Mouse (Mus musculus) heart, embryonic 14.5 days (tissue): ENCODE measurements around the gene Gid8. TPM values are rescaled to one million over a fixed set of nuclear protein-coding genes. Genes with fewer than 3 reads are reported as not detected.

Experiments
- ATAC-seq: fragments of 200-750 bp; cut with Nextera tagmentation; 2 replicates; pipeline ENCODE4 v1.8.0; 2017; ENCODE audit warnings: low read depth, moderate TSS enrichment; ENCODE audit not compliant: insufficient number of reproducible peaks, insufficient read depth, low FRiP score
- H3K27ac ChIP-seq, 2 experiments: fragments of 200-500 bp in 1 of 2; fragments of 300-500 bp in 1 of 2; sonication (generic) in 1 of 2; replicated peaks in 1 of 2; 2 replicates each; pipeline ENCODE4 v1.5.1; 2012 to 2014; ENCODE audit warnings: low read depth in 2 of 2, low read length in 2 of 2, control low read depth in 1 of 2, mild to moderate bottlenecking in 1 of 2, mixed read lengths in 1 of 2; ENCODE audit not compliant: control insufficient read depth in 1 of 2, insufficient read depth in 1 of 2
- H3K27me3 ChIP-seq: fragments of 300-500 bp; sonication (generic); 2 replicates; pipeline ENCODE4 v1.6.1; 2014; ENCODE audit warnings: mild to moderate bottlenecking, low read length, control low read depth; ENCODE audit not compliant: control insufficient read depth, insufficient read depth
- H3K36me3 ChIP-seq: fragments of 300-500 bp; sonication (generic); 2 replicates; pipeline ENCODE4 v1.6.1; 2014; ENCODE audit warnings: mild to moderate bottlenecking, control low read depth, low read length, mixed read lengths; ENCODE audit not compliant: control insufficient read depth, insufficient read depth
- H3K4me1 ChIP-seq, 2 experiments: fragments of 200-500 bp in 1 of 2; fragments of 300-500 bp in 1 of 2; sonication (generic) in 1 of 2; 2 replicates each; pipeline ENCODE4 v1.6.1; 2012 to 2014; ENCODE audit warnings: low read length in 2 of 2, control low read depth in 1 of 2, mixed read lengths in 1 of 2; ENCODE audit not compliant: control insufficient read depth in 2 of 2, insufficient read depth in 2 of 2
- H3K4me2 ChIP-seq: fragments of 300-500 bp; sonication (generic); 2 replicates; pipeline ENCODE4 v1.6.1; 2014; ENCODE audit warnings: mild to moderate bottlenecking, low read length
- H3K4me3 ChIP-seq, 2 experiments: fragments of 200-500 bp in 1 of 2; fragments of 300-500 bp in 1 of 2; sonication (generic) in 1 of 2; 2 replicates each; pipeline ENCODE4 v1.5.1; 2012 to 2014; ENCODE audit warnings: low read length in 2 of 2, mild to moderate bottlenecking in 2 of 2, control low read depth in 1 of 2, low read depth in 1 of 2, moderate library complexity in 1 of 2; ENCODE audit not compliant: control insufficient read depth in 1 of 2, insufficient read depth in 1 of 2
- H3K9ac ChIP-seq: fragments of 300-500 bp; sonication (generic); 2 replicates; pipeline ENCODE4 v1.6.1; 2014; ENCODE audit warnings: mild to moderate bottlenecking, low read length
- H3K9me3 ChIP-seq: fragments of 300-500 bp; sonication (generic); 2 replicates; pipeline ENCODE4 v1.6.1; 2016; ENCODE audit warnings: low read length, control low read depth; ENCODE audit not compliant: control insufficient read depth
- WGBS: fragments of 180-500 bp; shearing (Covaris S2); extraction: QIAGEN DNeasy Blood & Tissue Kit; methylation state at CpG from one replicate; pipeline ENCODE4 v1.1.7; 2014; 5-methylcytosine and 5-hydroxymethylcytosine counted together
- polyA plus RNA-seq: library from polyadenylated mRNA; unstranded; fragments of >200 nt; fragmentation: Nextera tagmentation; extraction: Ambion mirVana; gene quantifications from 2 replicates; pipeline ENCODE4 v1.2.1, GENCODE M21; 2014

Gid8 gene
- polyA plus RNA-seq, 1 experiment from 2014 or later, result 50.5 TPM

DNA sequence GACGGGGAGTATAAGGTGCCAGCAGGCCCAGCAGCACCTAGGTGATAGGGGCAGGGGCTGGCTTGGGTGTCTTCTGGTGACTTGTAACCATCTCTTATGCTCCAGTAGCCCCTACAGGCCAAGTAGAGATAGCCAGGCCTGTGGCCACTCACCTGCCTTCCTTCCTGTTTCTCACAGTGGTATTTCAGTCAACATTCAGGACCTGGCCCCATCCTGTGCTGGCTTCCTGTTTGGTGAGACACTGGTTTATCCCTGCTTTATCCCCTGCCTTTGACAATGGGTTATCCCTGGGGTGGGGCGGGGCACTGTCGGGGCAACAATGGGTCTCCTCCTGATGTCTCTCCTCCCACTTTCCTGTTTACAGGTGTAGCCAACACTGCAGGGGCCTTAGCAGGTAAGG is 30.4 kb downstream of the Gid8 start:
- no peak overlapping the region for H3K27ac ChIP-seq
- no peak for ATAC-seq
- H3K9me3 ChIP-seq, result no peaks in the 10 kb centered on the region
- H3K4me2 ChIP-seq, result no peak overlapping the region
- H3K27me3 ChIP-seq, result no peaks in the 10 kb centered on the region
- no peak overlapping the region for H3K9ac ChIP-seq
- H3K4me3 ChIP-seq, result no peak overlapping the region
- H3K36me3 ChIP-seq, result no peaks in the 10 kb centered on the region
- no peaks in the 10 kb centered on the region for H3K4me1 ChIP-seq
- WGBS, result 16% methylated on average over 3 of the region's 3 CpGs

GRCm38 (mm10) chr2:180741421-180741820 is 31.5 kb downstream of the Gid8 start:
- no peak overlapping the region for H3K27ac ChIP-seq
- no peaks in the 10 kb centered on the region for H3K9me3 ChIP-seq
- no peaks in the 10 kb centered on the region for H3K4me1 ChIP-seq
- 66% methylated on average over 7 of the region's 7 CpGs for WGBS
- H3K4me2 ChIP-seq, result no peak overlapping the region
- H3K27me3 ChIP-seq, result no peaks in the 10 kb centered on the region
- no peak overlapping the region for H3K4me3 ChIP-seq
- H3K36me3 ChIP-seq, result no peaks in the 10 kb centered on the region
- H3K9ac ChIP-seq, result no peak overlapping the region
- no peak for ATAC-seq

- no peak for ATAC-seq
- Histone ChIP-seq H3K27ac (no peak overlapping the region), H3K36me3 (no peaks in the 10 kb centered on the region), H3K4me3 (no peak overlapping the region), H3K4me1 (no peaks in the 10 kb centered on the region), H3K9me3 (no peaks in the 10 kb centered on the region), H3K9ac (no peak overlapping the region), H3K4me2 (no peak overlapping the region), H3K27me3 (no peaks in the 10 kb centered on the region)
- WGBS, result 82% methylated on average over 6 of the region's 6 CpGs
Observed at GRCm38 (mm10) chr2:180742820-180743219, 32.9 kb downstream of the Gid8 start.

- H3K4me3 ChIP-seq, result no peak overlapping the region
- WGBS, result 85% methylated on average over 2 of the region's 2 CpGs
- H3K27me3 ChIP-seq, result no peaks in the 10 kb centered on the region
- H3K4me1 ChIP-seq, result no peaks in the 10 kb centered on the region
- H3K9ac ChIP-seq, result no peak overlapping the region
- no peaks in the 10 kb centered on the region for H3K9me3 ChIP-seq
- H3K27ac ChIP-seq, result no peak overlapping the region
- no peak overlapping the region for H3K4me2 ChIP-seq
- H3K36me3 ChIP-seq, result no peaks in the 10 kb centered on the region
- ATAC-seq, result no peak
Observed at GRCm38 (mm10) chr2:180743321-180743720, 33.4 kb downstream of the Gid8 start.

DNA sequence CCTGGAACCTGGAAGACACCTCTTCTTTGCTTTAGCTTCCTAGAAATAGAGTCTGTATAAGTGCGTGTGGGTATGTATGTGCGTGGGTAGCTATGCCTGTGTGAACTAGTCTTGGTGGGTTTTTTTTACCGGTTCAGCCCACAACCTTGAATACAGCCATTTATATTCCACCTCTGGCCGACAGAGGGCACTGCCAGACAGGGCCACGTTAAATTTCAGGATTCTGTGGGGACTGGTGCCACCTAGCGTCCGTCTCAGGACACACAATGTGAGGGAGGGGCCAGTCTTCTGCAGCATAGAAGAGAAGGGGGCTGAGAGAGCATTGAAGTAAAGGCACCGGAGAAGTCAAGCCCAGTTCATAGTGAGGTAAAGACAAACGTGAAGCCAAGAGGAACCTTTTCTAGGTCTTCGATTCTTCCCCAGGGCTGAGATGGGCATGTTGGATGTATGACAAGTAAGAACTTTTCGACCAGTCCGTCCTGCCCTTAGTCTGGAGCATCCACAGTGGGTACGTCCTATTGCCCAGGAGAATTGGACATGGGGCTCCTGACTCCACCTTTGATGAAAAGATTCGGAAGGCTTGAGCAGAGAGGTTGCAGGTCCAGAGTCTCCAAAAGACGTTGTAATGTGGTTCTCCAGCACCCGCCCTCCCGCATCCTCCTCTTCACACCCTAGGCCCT is 35.5 kb downstream of the Gid8 start:
- no peak overlapping the region for H3K27ac ChIP-seq
- WGBS, result 32% methylated on average over 17 of the region's 17 CpGs
- H3K36me3 ChIP-seq, result no peaks in the 10 kb centered on the region
- no peaks in the 10 kb centered on the region for H3K9me3 ChIP-seq
- H3K9ac ChIP-seq, result no peak overlapping the region
- no peak overlapping the region for H3K4me3 ChIP-seq
- no peaks in the 10 kb centered on the region for H3K27me3 ChIP-seq
- no peaks in the 10 kb centered on the region for H3K4me1 ChIP-seq
- no peak overlapping the region for H3K4me2 ChIP-seq
- no peak for ATAC-seq

- Histone ChIP-seq H3K4me1 (no peaks in the 10 kb centered on the region), H3K9ac (no peak overlapping the region), H3K9me3 (no peaks in the 10 kb centered on the region), H3K4me2 (no peak overlapping the region), H3K27ac (no peak overlapping the region), H3K27me3 (no peaks in the 10 kb centered on the region), H3K36me3 (no peaks in the 10 kb centered on the region), H3K4me3 (no peak overlapping the region)
- ATAC-seq, result no peak
- 45% methylated on average over 5 of the region's 5 CpGs for WGBS
Observed at GRCm38 (mm10) chr2:180746569-180747192, 36.8 kb downstream of the Gid8 start.

DNA sequence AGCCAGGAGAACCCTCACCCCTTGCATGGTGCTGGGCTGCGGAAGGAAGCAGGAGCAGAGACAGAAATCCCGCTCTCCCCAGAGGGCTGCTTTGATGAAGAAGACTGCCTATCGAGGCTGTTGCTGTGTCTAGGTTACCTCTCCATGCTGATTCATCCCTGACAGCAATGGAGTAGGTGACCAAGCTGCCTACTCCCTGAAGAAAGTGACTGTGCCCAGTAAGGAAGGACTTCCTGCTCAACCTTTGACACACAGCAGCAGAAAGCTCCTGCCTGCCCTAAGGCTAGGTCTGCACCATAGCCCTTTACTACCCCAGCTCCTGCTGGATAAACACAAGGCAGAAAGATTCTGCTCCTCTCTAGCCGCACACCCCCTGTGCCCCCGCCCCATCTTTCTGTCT is 39.0 kb downstream of the Gid8 start:
- no peak overlapping the region for H3K9ac ChIP-seq
- peaks cover 3% of the 10 kb centered on the region; the same call in 1 of the 2 replicates for H3K27me3 ChIP-seq
- no peak overlapping the region for H3K4me3 ChIP-seq
- H3K4me2 ChIP-seq, result no peak overlapping the region
- H3K4me1 ChIP-seq, result no peaks in the 10 kb centered on the region
- H3K27ac ChIP-seq, result no peak overlapping the region
- ATAC-seq, result no peak
- H3K9me3 ChIP-seq, result no peaks in the 10 kb centered on the region
- WGBS, result 42% methylated on average over 5 of the region's 5 CpGs
- no peaks in the 10 kb centered on the region for H3K36me3 ChIP-seq
